In the genomic region with DNA sequence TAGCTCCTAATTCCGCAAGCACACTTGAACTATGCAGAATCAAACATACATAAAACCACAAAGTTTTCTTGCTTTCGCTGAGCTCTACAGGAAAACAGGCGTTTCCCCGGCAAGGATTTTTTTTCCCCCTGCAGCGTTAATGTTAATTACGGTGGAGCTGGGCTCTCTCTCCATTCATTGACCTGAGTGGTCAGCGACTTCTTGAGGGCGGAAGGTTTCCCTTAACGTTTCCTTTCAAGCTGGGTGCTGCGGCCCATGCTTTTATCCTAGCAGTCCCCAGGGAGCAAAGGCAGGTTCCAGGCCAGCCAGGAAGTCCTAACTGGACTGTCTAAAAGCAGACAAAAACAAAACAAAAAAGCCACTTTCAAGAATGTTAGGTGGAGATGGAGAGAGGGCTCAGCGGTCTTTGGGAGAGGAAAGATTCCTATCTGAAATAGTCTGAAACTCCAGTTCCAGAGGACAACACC, we compare ENCODE assay signal across 9 mouse cellular contexts. TPM values are rescaled to one million over a fixed set of nuclear protein-coding genes. Genes with fewer than 3 reads are reported as not detected.
A peak's percentile ranks its signal among the peaks of the same experiment; 100 is the strongest.
DNase-seq lines count a peak whose midpoint lies in the region; ATAC-seq and TF ChIP-seq lines count a peak whose summit lies in the region.
"Had no signal": no experiment of that assay in that cellular context is flagged by ENCODE, and none has a peak within 500 bp of the region (broad histone marks: within the 10 kb centered on the region; RNA-seq: fewer than 3 reads in every experiment).

No protein-coding gene starts in this region.

- H3K4me2 ChIP-seq in intestine, embryonic 14.5 days (ENCODE audit: low read length): peak overlapping the region; percentile 83
- peak overlapping the region; percentile 88 for H3K4me2 ChIP-seq in midbrain, embryonic 13.5 days (replicated peaks)

- TF ChIP-seq POLR2A in liver, adult 2 months (IDR thresholded peaks at IDR 0.05; ENCODE audit: extremely low read depth, insufficient read depth, low read length): no peak

- ATAC-seq in intestine, embryonic 14.5 days (replicated peaks; ENCODE audit: low FRiP score, low TSS enrichment, low read depth): no peak
- no peak for ATAC-seq in midbrain, embryonic 13.5 days

- H3K4me3 ChIP-seq in liver, adult 2 months (ENCODE audit: insufficient read depth, low read depth, low read length): 0 out of 2 replicates have a peak overlapping the region, but pooled peaks have one; percentile 83
- H3K4me3 ChIP-seq in forebrain, embryonic 10.5 days: peak overlapping the region; percentile 86
- peak overlapping the region; percentile 91 for H3K4me3 ChIP-seq in intestine, embryonic 14.5 days (ENCODE audit: low read depth, low read length)
- peak overlapping the region; percentile 81 for H3K4me3 ChIP-seq in midbrain, embryonic 13.5 days (replicated peaks)

- no peaks in the 10 kb centered on the region for H3K27me3 ChIP-seq in liver, adult 2 months (ENCODE audit: control insufficient read depth, insufficient read depth, low read length)
- H3K27me3 ChIP-seq in forebrain, embryonic 10.5 days (ENCODE audit: poor library complexity, severe bottlenecking): peaks cover 31% of the 10 kb centered on the region
- H3K27me3 ChIP-seq in intestine, embryonic 14.5 days (replicated peaks; ENCODE audit: control insufficient read depth, insufficient read depth, low read length): peaks cover 9% of the 10 kb centered on the region
- H3K27me3 ChIP-seq in midbrain, embryonic 13.5 days: peaks cover 25% of the 10 kb centered on the region

- no peak for TF ChIP-seq CTCF in liver, adult 2 months (IDR thresholded peaks at IDR 0.05; ENCODE audit: low read depth, low read length)

- H3K27ac ChIP-seq in liver, adult 2 months (replicated peaks; ENCODE audit: insufficient read depth, low read depth, low read length): no peak overlapping the region
- H3K27ac ChIP-seq in forebrain, embryonic 10.5 days: no peak overlapping the region
- H3K27ac ChIP-seq in intestine, embryonic 14.5 days (ENCODE audit: low read depth): no peak overlapping the region
- H3K27ac ChIP-seq in midbrain, embryonic 13.5 days: no peak overlapping the region

- peaks cover 7% of the 10 kb centered on the region for H3K4me1 ChIP-seq in liver, adult 2 months (ENCODE audit: control insufficient read depth, insufficient read depth, low read length)
- H3K4me1 ChIP-seq in forebrain, embryonic 10.5 days: peaks cover 35% of the 10 kb centered on the region
- peaks cover 9% of the 10 kb centered on the region for H3K4me1 ChIP-seq in intestine, embryonic 14.5 days (replicated peaks; ENCODE audit: control insufficient read depth, insufficient read depth, low read length)
- H3K4me1 ChIP-seq in midbrain, embryonic 13.5 days (replicated peaks): peaks cover 23% of the 10 kb centered on the region

- no peaks in the 10 kb centered on the region for H3K79me2 ChIP-seq in liver, adult 2 months (ENCODE audit: control insufficient read depth, insufficient read depth, low read length)

- WGBS in liver, adult 2 months: 15% methylated on average over 11 of the region's 11 CpGs
- WGBS in forebrain, embryonic 10.5 days: 6% methylated on average over 11 of the region's 11 CpGs
- whole genome bisulfite sequencing in intestine, embryonic 14.5 days: 7% methylated on average over 11 of the region's 11 CpGs
- WGBS in midbrain, embryonic 13.5 days: 6% methylated on average over 11 of the region's 11 CpGs

- H3K9ac ChIP-seq in liver, adult 2 months (ENCODE audit: low read depth, low read length): no peak overlapping the region
- H3K9ac ChIP-seq in intestine, embryonic 14.5 days (ENCODE audit: low read length): peak overlapping the region; percentile 74; the same call in 1 of the 2 replicates
- peak overlapping the region; percentile 81 for H3K9ac ChIP-seq in midbrain, embryonic 13.5 days (replicated peaks)

- no peak for DNase-seq in liver, adult 2 months (ENCODE audit: extremely low read depth, low read depth, low spot score)
- no peak for DNase-seq in liver
- no peak for DNase-seq in forebrain, embryonic 10.5 days (ENCODE audit: extremely low spot score, low spot score)
- DNase-seq in intestine, embryonic 14.5 days (ENCODE audit: low spot score): peak; percentile 61
- DNase-seq in thymus, postnatal 25 days: no peak
- DNase-seq in ovary, adult 18-20 months (ENCODE audit: low spot score): no peak
- no peak for DNase-seq in frontal cortex, postnatal 14 days (ENCODE audit: low spot score in 2 of 2)

- peaks cover 25% of the 10 kb centered on the region; the same call in 1 of the 2 replicates for H3K36me3 ChIP-seq in liver, adult 2 months (ENCODE audit: control insufficient read depth, insufficient read depth, low read length)
- peaks cover 43% of the 10 kb centered on the region for H3K36me3 ChIP-seq in forebrain, embryonic 10.5 days (replicated peaks)
- peaks cover 41% of the 10 kb centered on the region for H3K36me3 ChIP-seq in intestine, embryonic 14.5 days (ENCODE audit: control insufficient read depth, insufficient read depth, low read length)
- H3K36me3 ChIP-seq in midbrain, embryonic 13.5 days: peaks cover 42% of the 10 kb centered on the region

- H3K9me3 ChIP-seq in forebrain, embryonic 10.5 days: no peaks in the 10 kb centered on the region
- no peaks in the 10 kb centered on the region for H3K9me3 ChIP-seq in intestine, embryonic 14.5 days (ENCODE audit: control insufficient read depth, low read length)
- H3K9me3 ChIP-seq in midbrain, embryonic 13.5 days: no peaks in the 10 kb centered on the region

RNA-seq across cellular contexts. Expression of a gene that starts 3.1 kb away (rescaled TPM):
- 56.2 and 59.2 TPM in 2 replicates for total RNA-seq in liver, adult 2 months (2014; rRNA removed)
- polyA plus RNA-seq in liver, adult 2 months (2012; rRNA removed): 70.3 and 91.0 TPM in 2 replicates
- polyA plus RNA-seq in forebrain, embryonic 10.5 days (2016; fragmentation: Nextera tagmentation; extraction: Ambion mirVana): 116 and 119 TPM in 2 replicates
- polyA plus RNA-seq in intestine, embryonic 14.5 days (2014; fragmentation: Nextera tagmentation; extraction: Ambion mirVana): 134 and 140 TPM in 2 replicates
- 87.7 and 110 TPM in 2 replicates for polyA plus RNA-seq in midbrain, embryonic 13.5 days (2015; fragmentation: Nextera tagmentation; extraction: Ambion mirVana)

RNA-seq across cellular contexts. Expression of a gene that starts 33.9 kb away (rescaled TPM):
- 32.1 and 42.9 TPM in 2 replicates for total RNA-seq in liver, adult 2 months (2014; rRNA removed)
- polyA plus RNA-seq in liver, adult 2 months (2012; rRNA removed): 79.2 and 81.3 TPM in 2 replicates
- 119 and 132 TPM in 2 replicates for polyA plus RNA-seq in forebrain, embryonic 10.5 days (2016; fragmentation: Nextera tagmentation; extraction: Ambion mirVana)
- 67.5 and 69.6 TPM in 2 replicates for polyA plus RNA-seq in intestine, embryonic 14.5 days (2014; fragmentation: Nextera tagmentation; extraction: Ambion mirVana)
- 146 and 160 TPM in 2 replicates for polyA plus RNA-seq in midbrain, embryonic 13.5 days (2015; fragmentation: Nextera tagmentation; extraction: Ambion mirVana)

RNA-seq across cellular contexts. Expression of a gene that starts 40.7 kb away (rescaled TPM):
- 20.7 and 24.6 TPM in 2 replicates for total RNA-seq in liver, adult 2 months (2014; rRNA removed)
- 13.7 and 13.9 TPM in 2 replicates for polyA plus RNA-seq in liver, adult 2 months (2012; rRNA removed)
- polyA plus RNA-seq in forebrain, embryonic 10.5 days (2016; fragmentation: Nextera tagmentation; extraction: Ambion mirVana): 58.7 and 58.8 TPM in 2 replicates
- polyA plus RNA-seq in intestine, embryonic 14.5 days (2014; fragmentation: Nextera tagmentation; extraction: Ambion mirVana): 54.4 and 57.6 TPM in 2 replicates
- 51.8 and 56.8 TPM in 2 replicates for polyA plus RNA-seq in midbrain, embryonic 13.5 days (2015; fragmentation: Nextera tagmentation; extraction: Ambion mirVana)

RNA-seq across cellular contexts. Expression of a gene that starts 44.6 kb away (rescaled TPM):
- total RNA-seq in liver, adult 2 months (2014; rRNA removed): 0.09 TPM in 1 of 2 replicates, not detected in the other
- 0.07 and 0.21 TPM in 2 replicates for polyA plus RNA-seq in liver, adult 2 months (2012; rRNA removed)
- polyA plus RNA-seq in forebrain, embryonic 10.5 days (2016; fragmentation: Nextera tagmentation; extraction: Ambion mirVana): 0.31 and 0.43 TPM in 2 replicates
- 1.2 and 1.3 TPM in 2 replicates for polyA plus RNA-seq in intestine, embryonic 14.5 days (2014; fragmentation: Nextera tagmentation; extraction: Ambion mirVana)
- 2.0 and 2.7 TPM in 2 replicates for polyA plus RNA-seq in midbrain, embryonic 13.5 days (2015; fragmentation: Nextera tagmentation; extraction: Ambion mirVana)
- total RNA-seq: neutrophil, adult 5-6 weeks had no signal
